In genomic region chr3:51789389-51789904, GRCm38 (mm10) we compare ENCODE assay signal across 8 mouse cellular contexts.
DNase-seq lines count a peak whose midpoint lies in the region; ATAC-seq and TF ChIP-seq lines count a peak whose summit lies in the region.

No protein-coding gene starts in this region.

- H3K4me2 ChIP-seq in neural tube, embryonic 11.5 days (ENCODE audit: low read depth) = peak overlapping the region; percentile 31
- peak overlapping the region; percentile 45 for H3K4me2 ChIP-seq in forebrain, embryonic 16.5 days (ENCODE audit: low read length)
- H3K4me2 ChIP-seq in liver, embryonic 12.5 days = peak overlapping the region; percentile 62

- peak overlapping the region; percentile 95 for H3K27ac ChIP-seq in neural tube, embryonic 11.5 days (ENCODE audit: low read depth, low read length)
- peak overlapping the region; percentile 73 for H3K27ac ChIP-seq in forebrain, embryonic 16.5 days (ENCODE audit: low read length)
- peak overlapping the region; percentile 66 for H3K27ac ChIP-seq in liver, embryonic 12.5 days
- peak overlapping the region; percentile 14; the same call in 1 of the 2 replicates for H3K27ac ChIP-seq in small intestine, adult 2 months (ENCODE audit: insufficient read depth, low read depth, low read length)
- H3K27ac ChIP-seq in cerebellum, adult 2 months (ENCODE audit: insufficient read depth, low read length) = no peak overlapping the region

- peaks cover 30% of the 10 kb centered on the region for H3K4me1 ChIP-seq in neural tube, embryonic 11.5 days (ENCODE audit: control insufficient read depth, insufficient read depth, low read length)
- H3K4me1 ChIP-seq in forebrain, embryonic 16.5 days (replicated peaks; ENCODE audit: control insufficient read depth, insufficient read depth, low read length) = peaks cover 12% of the 10 kb centered on the region
- H3K4me1 ChIP-seq in liver, embryonic 12.5 days = peaks cover 23% of the 10 kb centered on the region
- H3K4me1 ChIP-seq in small intestine, adult 2 months (ENCODE audit: control insufficient read depth, insufficient read depth, insufficient read length, low read length) = no peaks in the 10 kb centered on the region; the same call in 1 of the 2 replicates
- H3K4me1 ChIP-seq in cerebellum, adult 2 months (ENCODE audit: control insufficient read depth, insufficient read depth, low read length) = peaks cover 5% of the 10 kb centered on the region

- no peaks in the 10 kb centered on the region for H3K27me3 ChIP-seq in neural tube, embryonic 11.5 days (ENCODE audit: control insufficient read depth, insufficient read depth, low read length)
- no peaks in the 10 kb centered on the region for H3K27me3 ChIP-seq in forebrain, embryonic 16.5 days (replicated peaks; ENCODE audit: control insufficient read depth, insufficient read depth, low read length)
- no peaks in the 10 kb centered on the region for H3K27me3 ChIP-seq in liver, embryonic 12.5 days (replicated peaks)
- H3K27me3 ChIP-seq in small intestine, adult 2 months (ENCODE audit: control insufficient read depth, insufficient read depth, low read length) = no peaks in the 10 kb centered on the region
- no peaks in the 10 kb centered on the region for H3K27me3 ChIP-seq in cerebellum, adult 2 months (ENCODE audit: control insufficient read depth, insufficient read depth, low read length)

- intact Hi-C loops in left cerebral cortex, postnatal 4 days (cut with DNase I) = no loop called here

- no peak overlapping the region for H3K4me3 ChIP-seq in neural tube, embryonic 11.5 days (ENCODE audit: low read depth, low read length)
- peak overlapping the region; percentile 19; the same call in 1 of the 2 replicates for H3K4me3 ChIP-seq in forebrain, embryonic 16.5 days (replicated peaks; ENCODE audit: low read length)
- 0 out of 2 replicates have a peak overlapping the region, but pooled peaks have one; percentile 37 for H3K4me3 ChIP-seq in liver, embryonic 12.5 days
- H3K4me3 ChIP-seq in small intestine, adult 2 months (ENCODE audit: low read depth, low read length) = peak overlapping the region; percentile 35
- no peak overlapping the region for H3K4me3 ChIP-seq in cerebellum, adult 2 months (replicated peaks; ENCODE audit: insufficient read depth, low read depth, low read length)

- H3K9ac ChIP-seq in neural tube, embryonic 11.5 days (ENCODE audit: low read length) = peak overlapping the region; percentile 50
- no peak overlapping the region for H3K9ac ChIP-seq in forebrain, embryonic 16.5 days (replicated peaks; ENCODE audit: low read depth, low read length)
- H3K9ac ChIP-seq in liver, embryonic 12.5 days = no peak overlapping the region

- no peak for TF ChIP-seq CTCF in small intestine, adult 2 months (IDR thresholded peaks at IDR 0.05; ENCODE audit: extremely low read depth, insufficient read length, insufficient replicate concordance, low read depth, low read length)
- no peak for TF ChIP-seq CTCF in cerebellum, adult 2 months (IDR thresholded peaks at IDR 0.05; ENCODE audit: borderline replicate concordance, insufficient read depth, low read depth, low read length)

- peak; percentile 18; the same call in 1 of the 2 replicates for ATAC-seq in neural tube, embryonic 11.5 days (ENCODE audit: insufficient read depth, low FRiP score, low TSS enrichment)
- peak; percentile 41 for ATAC-seq in forebrain, embryonic 16.5 days
- ATAC-seq in liver, embryonic 12.5 days = no peak

- WGBS in neural tube, embryonic 11.5 days = 19% methylated on average over 10 of the region's 10 CpGs
- 15% methylated on average over 10 of the region's 10 CpGs for WGBS in forebrain, embryonic 16.5 days
- WGBS in liver, embryonic 12.5 days (ENCODE audit: insufficient replicate concordance) = 52% methylated on average over 10 of the region's 10 CpGs
- WGBS in small intestine, adult 2 months = 87% methylated on average over 10 of the region's 10 CpGs
- 87% methylated on average over 10 of the region's 10 CpGs for WGBS in cerebellum, adult 2 months

- no peak for TF ChIP-seq POLR2A in small intestine, adult 2 months (IDR thresholded peaks at IDR 0.05; ENCODE audit: low read depth, low read length)
- no peak for TF ChIP-seq POLR2A in cerebellum, adult 2 months (IDR thresholded peaks at IDR 0.05; ENCODE audit: borderline replicate concordance, insufficient read depth, low read length)

- no peak for DNase-seq in neural tube, embryonic 11.5 days (ENCODE audit: low spot score)
- DNase-seq in neural tube, embryonic 10.5 days (ENCODE audit: extremely low spot score, low spot score) = no peak
- no peak for DNase-seq in cerebellum, adult 18-20 months
- DNase-seq in left cerebral cortex, postnatal 4 days = no peak
- no peak for DNase-seq in cerebellum, adult 2 months

- H3K36me3 ChIP-seq in neural tube, embryonic 11.5 days (ENCODE audit: control insufficient read depth, insufficient read depth, low read length) = no peaks in the 10 kb centered on the region
- H3K36me3 ChIP-seq in forebrain, embryonic 16.5 days (ENCODE audit: control insufficient read depth, insufficient read depth) = no peaks in the 10 kb centered on the region
- H3K36me3 ChIP-seq in liver, embryonic 12.5 days = no peaks in the 10 kb centered on the region
- no peaks in the 10 kb centered on the region for H3K36me3 ChIP-seq in small intestine, adult 2 months (ENCODE audit: control insufficient read depth, insufficient read depth, low read length)

- H3K9me3 ChIP-seq in neural tube, embryonic 11.5 days (ENCODE audit: control insufficient read depth, low read length) = 0 out of 2 replicates have a peak, but pooled peaks cover 2% of the 10 kb centered on the region
- no peaks in the 10 kb centered on the region for H3K9me3 ChIP-seq in forebrain, embryonic 16.5 days (ENCODE audit: control insufficient read depth, low read length)
- no peaks in the 10 kb centered on the region for H3K9me3 ChIP-seq in liver, embryonic 12.5 days (replicated peaks)

Comparison
In these comparisons a context has a peak if more than half of its experiments do, and no peak if none do; other contexts are left out.
1. H3K4me3 ChIP-seq: peak in forebrain, embryonic 16.5 days (single experiment), liver, embryonic 12.5 days (single experiment) and small intestine, adult 2 months (single experiment); none in neural tube, embryonic 11.5 days (single experiment) and cerebellum, adult 2 months (single experiment).
2. Peak in every context shown above with its lines, with median percentiles within 50 percentile points of each other: H3K4me2 ChIP-seq.